Mouse (Mus musculus): ENCODE data around the gene BC030867.
A peak's percentile ranks its signal among the peaks of the same experiment; 100 is the strongest.

Gene BC030867

DNA sequence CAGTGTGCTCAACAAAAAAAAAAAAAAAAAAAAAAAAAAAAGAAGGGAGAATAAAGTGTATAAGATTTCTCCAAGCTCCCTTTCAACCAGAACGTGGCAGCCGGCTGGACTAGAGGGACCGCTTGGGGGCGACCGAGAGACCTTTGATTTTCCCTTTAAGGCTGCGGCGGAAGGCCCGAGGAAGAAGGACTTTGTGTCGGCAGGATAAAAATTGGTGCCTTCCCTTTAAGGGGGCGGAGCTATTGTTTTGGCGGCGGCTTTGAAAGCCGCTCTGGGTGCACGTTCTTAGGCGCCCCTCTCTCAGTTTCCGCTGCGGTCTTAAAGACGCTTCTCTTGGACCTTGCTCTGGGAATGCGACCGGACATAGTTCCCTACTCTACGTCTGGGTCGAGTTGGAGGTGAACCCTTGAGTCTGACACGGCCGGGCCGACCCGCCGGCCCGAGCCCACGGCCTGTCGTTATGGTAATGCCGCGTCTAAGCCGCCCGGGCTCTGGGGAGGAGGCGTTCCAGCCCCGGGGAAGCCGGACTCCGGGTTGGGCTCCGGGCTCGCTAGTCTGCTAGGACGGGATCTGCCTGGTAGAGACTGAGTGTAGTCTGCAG lies at the start of gene BC030867:
TSS of gene BC030867 (plus strand) at position 253 of the 601 bp plus-strand sequence.
- DNase-seq (ENCODE audit: inconsistent age in 2 of 2, low spot score in 1 of 2) = peak; percentile 90 to 97

DNA sequence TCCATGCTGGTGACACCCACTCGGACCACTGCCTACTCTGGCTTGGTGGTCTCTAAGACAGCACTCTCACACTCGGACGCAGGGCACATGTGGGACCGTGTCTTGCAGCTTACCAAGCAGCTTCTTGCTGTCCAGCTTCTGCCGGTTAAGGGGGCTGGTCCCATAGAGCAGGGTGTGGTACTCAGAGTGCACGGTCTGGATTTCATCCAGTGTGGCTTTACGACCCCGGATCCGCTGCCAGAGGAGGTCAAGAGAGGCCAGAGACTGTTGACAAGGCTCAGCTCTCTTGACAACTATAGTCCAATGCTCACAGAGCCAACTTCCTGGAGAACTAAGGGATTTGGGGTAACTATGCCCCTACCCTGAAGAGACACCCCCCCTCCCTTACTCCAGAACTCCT lies 48.8 kb upstream of the BC030867 start:
- no peak for DNase-seq (ENCODE audit: inconsistent age in 2 of 2, low spot score in 1 of 2)

DNA sequence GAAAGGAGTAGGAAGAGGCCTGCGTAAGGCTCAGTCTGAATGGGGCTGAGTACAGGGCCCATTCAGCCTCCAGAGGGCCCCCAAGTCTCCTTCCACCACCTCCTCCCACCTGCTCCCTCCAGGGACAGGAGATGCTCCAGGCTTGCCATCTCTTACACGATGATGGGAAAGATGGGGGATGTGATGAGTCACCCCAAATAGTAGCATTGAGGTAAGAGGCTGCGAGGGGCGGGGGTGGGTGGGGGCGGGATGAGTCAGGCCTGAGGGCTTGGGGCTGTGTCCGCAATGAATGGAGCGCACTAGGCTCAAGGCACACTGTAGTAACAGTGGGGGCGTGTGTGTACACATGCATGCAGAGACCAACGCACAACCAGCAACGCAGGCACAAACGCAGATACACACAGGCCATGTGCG lies 47.3 kb upstream of the BC030867 start:
- DNase-seq (ENCODE audit: inconsistent age in 2 of 2, low spot score in 1 of 2) = no peak

DNA sequence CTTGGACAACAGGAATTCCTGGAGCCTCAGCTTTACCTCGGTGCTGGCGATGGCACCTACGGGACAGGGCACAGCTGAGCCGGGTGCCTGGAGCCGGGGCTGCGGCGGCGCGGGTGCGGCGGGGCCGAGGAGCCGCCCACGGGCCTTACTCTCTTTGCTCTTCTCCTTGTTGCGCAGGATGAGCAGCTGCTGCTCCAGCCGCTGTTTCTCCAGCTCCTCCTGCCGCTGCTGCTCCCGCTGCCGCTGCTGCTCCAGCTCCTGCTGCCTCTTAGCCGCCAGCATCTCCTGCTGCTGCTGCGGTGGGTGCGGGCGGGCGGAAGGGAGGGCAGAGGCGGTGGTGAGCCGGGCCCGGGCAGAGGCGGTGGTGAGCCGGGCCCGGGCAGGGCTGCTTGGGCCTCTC lies 42.2 kb upstream of the BC030867 start:
- no peak for DNase-seq (ENCODE audit: inconsistent age in 2 of 2, low spot score in 1 of 2)

DNA sequence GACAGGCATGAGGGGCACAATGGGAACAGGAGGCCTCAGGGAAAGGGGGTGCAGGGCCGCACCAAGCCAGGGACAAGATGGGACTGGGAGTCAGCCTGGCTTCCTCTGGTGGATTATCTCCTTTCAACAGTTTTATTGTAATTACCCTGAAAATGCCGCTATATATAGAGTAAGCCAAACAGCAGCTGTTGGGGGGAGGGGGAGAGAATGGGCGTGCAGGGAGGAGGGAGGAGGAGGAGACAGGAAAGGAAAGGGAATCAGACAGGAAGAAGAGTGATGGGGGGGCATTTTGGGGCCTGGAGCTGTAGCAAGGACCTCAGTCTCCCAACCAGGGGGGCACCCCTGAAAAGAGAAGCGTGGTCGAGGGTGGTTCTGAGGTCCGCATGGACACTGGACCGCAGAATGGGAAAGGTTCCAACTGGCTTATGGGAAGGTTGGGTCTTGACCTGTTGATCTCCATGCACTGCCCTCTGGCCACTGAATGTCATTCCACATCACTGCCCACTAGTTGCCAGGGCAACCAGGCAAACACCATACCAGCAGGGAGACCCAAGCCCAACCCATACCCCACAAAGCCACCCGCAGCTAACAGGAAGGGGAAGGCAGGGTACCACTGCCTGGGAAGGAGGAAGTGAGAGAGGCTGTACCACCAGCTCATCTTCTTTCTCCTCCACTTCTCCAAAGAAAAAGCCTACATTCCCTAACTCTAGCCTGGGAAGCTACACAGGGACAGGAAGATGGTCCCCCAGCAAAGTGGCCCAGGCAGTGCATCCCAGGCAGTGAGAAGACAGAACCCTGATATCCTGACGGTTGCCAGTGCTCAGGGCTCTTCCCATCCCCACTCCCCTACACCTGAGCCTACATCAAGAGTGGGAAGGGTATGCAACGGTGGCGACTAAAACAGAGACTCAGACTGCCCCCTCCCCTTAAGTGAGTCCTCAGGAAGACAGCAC lies 40.6 kb upstream of the BC030867 start:
- DNase-seq (ENCODE audit: inconsistent age in 2 of 2, low spot score in 1 of 2) = no peak

DNA sequence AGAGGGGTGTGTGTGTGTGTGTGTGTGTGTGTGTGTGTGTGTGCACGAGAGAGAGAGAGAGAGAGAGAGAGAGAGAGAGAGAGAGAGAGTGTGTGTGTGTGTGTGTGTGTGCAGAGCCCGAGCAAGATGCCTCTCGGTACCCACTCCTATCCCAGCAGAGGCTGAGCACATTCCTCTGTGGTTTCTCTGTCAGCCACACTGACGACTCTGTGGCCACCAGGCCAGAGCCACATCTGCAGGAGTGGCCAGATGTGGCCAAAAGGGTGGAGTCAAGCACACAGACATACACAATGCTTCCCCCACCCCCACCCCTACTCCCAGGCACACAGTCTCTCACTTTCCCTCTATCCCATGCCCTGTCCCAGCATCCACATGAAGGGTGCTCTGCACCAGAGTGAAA lies 39.8 kb upstream of the BC030867 start:
- no peak for DNase-seq (ENCODE audit: inconsistent age in 2 of 2, low spot score in 1 of 2)

DNA sequence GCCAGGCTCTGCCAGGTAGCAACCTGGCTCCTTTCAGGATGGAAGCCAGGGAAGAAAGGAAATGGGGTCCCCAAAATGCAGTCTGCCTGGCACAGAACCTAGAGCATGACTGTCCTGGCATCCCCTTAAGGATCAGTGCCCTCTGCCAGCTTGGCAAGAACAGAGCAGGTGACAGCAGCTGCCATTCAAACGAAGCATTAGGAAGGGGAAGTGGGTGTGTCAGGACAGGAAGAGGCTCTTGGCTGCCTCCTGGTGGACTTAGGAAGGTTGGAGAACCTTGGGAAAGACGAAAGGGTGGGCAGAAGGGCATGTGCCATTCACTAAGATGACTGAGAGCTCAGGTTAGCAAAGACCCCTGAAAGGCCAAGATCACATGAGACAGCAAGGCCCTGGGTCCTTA lies 38.9 kb upstream of the BC030867 start:
- DNase-seq (ENCODE audit: inconsistent age in 2 of 2, low spot score in 1 of 2) = peak in 1 of 2 experiments; percentile 54

DNA sequence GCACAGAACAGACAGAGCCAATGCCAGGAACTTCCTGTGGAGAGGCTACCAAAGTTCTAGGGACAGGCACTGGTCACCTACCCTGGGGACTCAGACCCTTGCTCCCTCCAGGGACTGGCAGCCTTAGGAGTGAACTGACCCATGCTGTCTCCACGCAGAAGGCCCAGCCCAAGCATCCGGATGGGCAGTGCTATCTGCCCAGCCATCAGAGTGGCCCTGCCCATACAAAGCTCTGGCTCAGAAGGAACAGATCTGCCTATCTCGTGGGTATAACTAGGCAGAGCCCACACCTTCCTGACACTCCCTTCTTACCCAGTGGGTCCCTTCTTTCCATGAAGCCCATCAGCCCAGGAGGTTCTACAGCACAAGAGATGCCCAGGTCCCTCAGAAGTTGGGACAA lies 38.5 kb upstream of the BC030867 start:
- no peak for DNase-seq (ENCODE audit: inconsistent age in 2 of 2, low spot score in 1 of 2)

DNA sequence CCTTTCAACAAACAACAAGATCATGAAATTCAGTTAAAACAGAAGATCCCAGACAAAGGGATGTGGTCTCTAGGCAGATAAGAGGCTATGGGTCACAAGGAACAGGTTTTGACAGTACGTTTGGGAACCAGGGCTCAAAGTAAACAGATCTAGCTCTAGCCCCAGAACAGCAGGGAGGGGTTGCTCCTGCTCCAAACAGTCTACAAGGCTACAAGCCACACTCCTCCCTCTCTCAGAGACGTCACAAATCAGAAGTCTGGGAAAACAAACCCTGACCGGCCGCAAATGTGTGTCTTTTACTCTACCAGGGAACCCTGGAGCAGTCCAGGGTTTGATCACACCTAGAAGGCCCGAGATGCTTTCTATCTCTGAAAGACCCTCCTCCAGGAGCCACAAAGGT lies 37.7 kb upstream of the BC030867 start:
- DNase-seq (ENCODE audit: inconsistent age in 2 of 2, low spot score in 1 of 2) = no peak

DNA sequence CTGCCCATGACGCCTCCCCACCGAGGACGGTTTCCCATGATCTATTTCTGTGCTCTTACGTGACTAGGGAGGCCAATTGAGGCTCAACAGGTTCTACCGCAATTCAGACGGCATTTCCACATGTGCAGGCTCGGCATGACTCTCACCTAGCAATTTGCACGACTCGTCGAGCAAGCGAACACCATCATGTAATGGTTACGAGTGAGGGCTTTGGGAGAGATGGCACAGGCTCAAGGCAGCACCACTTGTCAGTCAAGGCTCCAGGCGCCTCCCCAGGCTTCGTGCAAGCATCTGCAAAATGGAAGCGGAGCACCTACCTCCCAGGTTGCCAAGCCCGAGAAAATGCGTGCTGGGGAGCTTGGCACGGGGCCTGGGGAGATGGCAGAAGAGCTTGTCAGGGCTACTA lies 36.7 kb upstream of the BC030867 start:
- DNase-seq (ENCODE audit: inconsistent age in 2 of 2, low spot score in 1 of 2) = no peak

DNA sequence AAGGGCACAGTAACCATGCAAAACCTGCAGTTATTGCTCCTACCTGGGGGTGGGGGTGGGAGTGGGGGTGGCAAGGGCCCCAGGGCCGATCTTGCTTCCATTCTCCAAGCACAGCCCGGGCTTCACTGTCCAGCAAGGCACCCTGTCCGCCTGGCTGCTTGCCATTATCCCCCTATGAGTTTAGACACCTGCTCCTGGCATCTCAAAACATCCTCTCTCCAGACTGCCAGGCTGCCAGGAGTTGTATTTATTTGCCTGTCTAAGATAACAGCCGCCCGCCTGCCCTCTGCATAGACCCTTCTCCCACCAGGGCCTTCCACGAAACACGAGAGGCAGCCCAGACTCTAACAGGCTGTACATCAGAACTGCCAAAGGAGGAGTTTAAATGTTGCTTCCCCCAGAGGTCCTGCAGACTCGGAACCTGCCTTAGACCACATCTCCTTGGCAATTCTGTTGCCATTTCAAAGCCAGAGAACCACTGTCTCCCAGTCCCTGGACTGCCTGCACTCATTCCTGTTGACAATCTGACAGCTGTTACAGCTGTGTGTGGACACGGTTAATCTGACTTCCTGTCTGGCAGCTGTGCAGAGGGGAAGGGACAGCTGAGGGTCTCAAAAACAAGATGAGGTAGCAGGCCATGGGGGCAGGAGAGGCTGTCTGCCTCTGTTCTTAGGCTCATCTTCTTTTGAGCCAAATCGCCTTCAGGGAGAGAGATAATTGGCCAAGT lies 34.1 kb upstream of the BC030867 start:
- peak in 1 of 2 experiments; percentile 39 for DNase-seq (ENCODE audit: inconsistent age in 2 of 2, low spot score in 1 of 2)

DNA sequence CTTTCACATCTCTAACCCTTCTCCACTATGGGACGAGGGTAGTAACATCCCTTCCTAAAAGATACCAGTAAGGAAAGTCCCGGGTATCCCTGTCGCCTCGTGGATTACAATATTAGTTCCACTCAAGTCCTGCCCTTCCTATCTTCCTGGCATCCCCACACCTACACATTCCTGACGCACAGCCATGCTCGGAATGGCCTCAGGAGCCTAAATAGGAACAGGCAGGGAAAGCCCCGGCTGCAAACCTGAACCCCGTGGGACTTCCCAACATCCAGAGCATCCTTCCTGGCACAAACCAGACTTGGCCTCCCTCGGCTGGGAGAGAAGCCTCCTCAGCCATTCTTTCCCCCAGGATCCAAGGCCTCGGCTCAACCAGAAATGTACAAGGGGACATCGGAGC lies 33.2 kb upstream of the BC030867 start:
- DNase-seq (ENCODE audit: inconsistent age in 2 of 2, low spot score in 1 of 2) = peak in 1 of 2 experiments; percentile 41

DNA sequence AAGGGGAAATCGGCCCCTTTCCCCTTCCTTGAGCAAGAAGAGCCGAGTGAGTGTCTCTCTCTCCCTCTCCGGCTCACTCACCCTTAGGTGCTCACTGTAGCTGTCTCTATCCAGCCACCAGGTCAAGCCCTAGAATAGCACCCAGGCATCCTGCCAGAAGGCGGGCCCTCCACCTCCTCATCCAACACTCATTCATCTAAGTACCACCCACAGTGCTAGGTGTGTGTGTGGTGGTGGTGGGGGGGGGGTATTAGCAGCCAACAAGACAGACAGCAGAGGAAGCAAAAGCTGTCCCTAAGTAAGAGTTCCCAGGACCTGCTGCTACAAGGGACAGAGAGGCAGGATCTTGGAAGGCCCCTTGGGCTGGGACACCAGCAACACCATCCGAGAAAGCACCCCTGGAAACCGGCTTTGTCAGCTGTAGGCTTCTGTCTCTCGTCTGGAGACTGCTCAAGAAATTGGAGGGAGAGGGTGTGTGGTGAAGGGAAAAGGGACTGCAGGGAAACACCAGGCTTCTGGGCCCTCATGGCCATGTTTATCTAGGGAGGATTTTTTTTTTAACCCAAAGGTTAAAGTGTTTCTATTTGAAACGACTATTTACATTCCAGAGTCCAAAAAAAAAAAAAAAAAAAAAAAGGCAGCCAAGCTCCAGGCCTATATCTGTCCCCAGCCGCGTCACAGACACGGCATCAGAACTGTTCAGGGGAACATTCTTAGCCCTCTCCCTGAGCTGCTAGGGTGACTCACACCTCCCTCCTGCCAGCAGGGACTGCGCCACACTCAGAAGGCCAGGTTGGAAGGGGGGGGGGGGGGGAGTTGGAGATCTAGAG lies 32.4 kb upstream of the BC030867 start:
- DNase-seq (ENCODE audit: inconsistent age in 2 of 2, low spot score in 1 of 2) = peak; percentile 81 to 82

DNA sequence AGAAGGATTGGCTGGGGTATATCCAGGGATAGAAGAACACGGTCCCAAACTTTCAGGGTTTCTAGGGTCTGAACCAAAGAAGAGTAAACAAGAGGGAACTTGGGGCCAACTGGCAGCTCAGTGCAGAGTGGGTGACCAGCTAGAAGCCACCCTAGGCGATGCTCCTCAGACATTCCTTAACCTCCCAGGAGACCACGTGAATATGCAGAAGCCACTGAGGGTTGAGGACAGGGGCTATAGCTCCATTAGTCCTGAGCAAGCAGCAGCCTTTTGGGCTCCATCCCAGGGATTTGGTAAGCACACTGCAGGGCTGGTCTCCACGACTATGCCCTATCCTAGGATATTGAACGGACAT lies 31.8 kb upstream of the BC030867 start:
- DNase-seq (ENCODE audit: inconsistent age in 2 of 2, low spot score in 1 of 2) = peak in 1 of 2 experiments; percentile 73

DNA sequence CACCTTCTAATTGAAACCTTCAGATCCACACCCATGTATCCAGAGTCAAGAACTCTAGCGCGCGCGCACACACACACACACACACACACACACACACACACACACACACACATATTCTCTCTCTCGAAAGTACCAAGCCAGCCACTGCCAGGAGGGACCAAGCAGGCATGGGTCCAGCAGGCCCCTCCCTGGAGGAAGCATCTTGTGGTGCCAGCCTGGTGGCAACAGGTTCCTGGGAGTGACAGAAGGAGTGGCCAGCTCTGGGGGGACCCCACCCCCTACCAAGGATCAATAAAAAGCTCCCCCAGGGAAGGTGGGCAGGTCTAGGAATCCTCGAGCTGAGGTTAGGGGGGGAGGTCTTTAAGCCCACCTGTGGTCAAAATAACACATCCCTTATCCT lies 31.3 kb upstream of the BC030867 start:
- DNase-seq (ENCODE audit: inconsistent age in 2 of 2, low spot score in 1 of 2) = peak; percentile 17 to 63

DNA sequence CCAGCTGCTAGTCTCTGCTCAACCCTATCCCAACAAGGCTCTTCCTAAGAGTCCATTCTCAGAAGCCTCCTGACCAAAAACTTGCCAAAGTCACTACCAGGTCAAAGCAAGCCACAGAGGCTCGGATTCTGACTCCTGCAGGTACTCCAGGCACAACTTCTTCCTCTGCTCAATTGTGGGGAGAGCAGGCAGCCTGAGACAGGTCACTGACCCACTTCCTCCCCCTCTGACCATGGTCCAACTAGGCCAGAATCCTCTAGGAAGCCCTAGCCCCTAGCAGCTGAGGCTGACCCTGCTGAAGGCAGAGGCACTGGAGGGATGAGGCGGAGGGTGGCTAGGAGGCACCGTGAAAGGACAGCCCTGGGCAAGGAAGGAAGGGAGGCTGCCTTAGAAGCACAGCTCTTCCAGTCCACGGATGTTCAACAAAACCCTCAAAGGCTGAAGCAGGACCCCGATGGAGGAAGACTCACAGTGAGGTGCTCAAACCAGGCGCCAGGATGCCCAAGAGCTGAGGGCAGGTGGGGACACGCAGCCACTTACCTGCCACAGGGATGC lies 30.7 kb upstream of the BC030867 start:
- no peak for DNase-seq (ENCODE audit: inconsistent age in 2 of 2, low spot score in 1 of 2)

DNA sequence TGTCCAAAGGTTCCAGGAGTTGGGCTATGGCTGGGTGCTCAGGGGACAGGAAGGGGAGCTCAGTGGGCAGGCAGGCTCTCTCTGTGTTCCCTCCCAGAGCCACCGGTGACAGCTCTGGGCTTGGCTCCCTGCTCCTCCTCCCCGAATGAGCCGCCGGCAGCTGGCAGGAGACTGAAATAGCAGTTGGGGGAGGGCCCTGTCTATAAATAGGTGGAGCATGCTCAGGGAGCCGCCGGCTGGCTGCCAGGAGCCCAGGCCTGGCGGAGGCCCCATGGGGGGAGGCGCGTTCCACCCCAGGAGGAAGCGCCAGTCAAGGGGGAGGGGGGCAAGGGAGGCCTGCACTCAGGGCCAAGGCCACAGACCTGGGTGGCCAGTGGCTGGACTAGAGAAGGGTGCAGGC lies 29.9 kb upstream of the BC030867 start:
- DNase-seq (ENCODE audit: inconsistent age in 2 of 2, low spot score in 1 of 2) = peak; percentile 97 to 98

DNA sequence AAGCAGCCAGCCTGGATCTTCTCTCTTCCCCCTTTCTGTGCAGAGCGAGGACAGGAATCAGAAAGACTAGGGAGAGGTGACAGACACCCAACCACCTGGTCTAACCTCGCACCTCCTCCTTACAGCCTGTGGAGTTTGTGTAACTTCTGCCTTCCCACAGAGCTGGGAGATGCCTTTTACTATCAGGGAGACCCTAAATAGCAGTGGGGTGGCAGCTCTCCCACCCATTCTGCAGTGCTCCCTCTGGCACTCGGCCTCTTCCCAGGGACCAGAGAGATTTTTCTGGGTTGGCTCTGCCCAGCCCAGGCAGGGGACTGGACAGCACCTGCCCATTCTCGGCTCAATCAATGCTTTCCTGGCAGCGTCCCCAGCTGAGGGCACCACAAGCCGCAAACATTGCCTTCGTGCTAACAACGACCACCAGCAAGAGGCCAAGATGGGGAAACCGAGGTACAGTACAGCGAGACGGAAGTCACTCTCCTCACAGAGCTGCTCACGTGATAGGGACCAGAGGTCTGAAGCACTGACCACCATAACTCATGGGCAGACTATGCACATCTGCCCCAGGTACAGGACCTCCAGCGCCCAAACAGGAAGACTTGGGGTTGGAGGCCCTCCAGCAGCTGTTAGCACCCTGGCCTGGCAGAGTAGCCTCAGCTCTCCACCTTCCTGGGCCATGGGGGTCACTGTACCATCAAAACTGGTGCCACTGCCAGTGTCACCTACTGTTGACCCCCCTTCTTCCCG lies 29.3 kb upstream of the BC030867 start:
- peak in 1 of 2 experiments; percentile 46 for DNase-seq (ENCODE audit: inconsistent age in 2 of 2, low spot score in 1 of 2)

DNA sequence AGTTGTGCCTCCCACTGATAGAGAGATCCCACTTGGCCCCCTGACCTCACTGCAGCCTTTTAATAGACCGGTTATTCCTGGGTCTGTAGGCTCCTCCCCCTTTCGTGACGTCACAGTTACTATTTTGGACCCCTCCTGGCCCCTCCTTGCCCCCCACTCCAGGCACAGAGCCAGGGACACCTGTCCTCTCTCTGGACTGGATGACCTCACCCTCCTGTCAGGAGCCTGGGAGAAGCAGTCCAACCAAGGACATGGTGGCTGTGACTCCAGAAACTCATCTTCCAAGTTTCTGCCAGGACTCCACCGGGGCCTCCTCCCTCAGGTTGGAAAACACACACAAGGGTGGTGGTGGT lies 28.7 kb upstream of the BC030867 start:
- peak; percentile 79 to 89 for DNase-seq (ENCODE audit: inconsistent age in 2 of 2, low spot score in 1 of 2)

DNA sequence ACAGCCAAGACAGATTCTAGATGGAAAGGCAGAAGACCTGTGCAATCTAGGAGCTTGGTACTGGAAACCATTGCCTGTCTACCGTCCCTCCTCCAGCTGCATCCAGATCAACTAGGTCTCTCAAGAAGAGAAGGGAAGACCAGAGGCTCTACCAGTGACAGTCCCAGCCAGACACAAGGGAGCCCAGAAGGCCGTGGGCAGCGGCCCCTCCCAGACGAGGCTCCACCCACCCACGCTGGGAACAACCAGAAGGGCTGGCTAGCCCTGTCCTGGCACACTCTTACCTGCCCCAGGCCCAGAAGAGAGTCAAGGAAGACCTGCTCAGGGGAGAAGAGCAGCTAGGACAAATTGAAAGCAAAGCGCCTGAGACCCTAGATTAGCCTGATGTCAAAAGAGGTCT lies 28.2 kb upstream of the BC030867 start:
- DNase-seq (ENCODE audit: inconsistent age in 2 of 2, low spot score in 1 of 2) = peak; percentile 51 to 75
